Mouse (Mus musculus) myocyte (in vitro differentiated cells): Measurements from ENCODE around the gene Ptpn1. TPM values are rescaled to one million over a fixed set of nuclear protein-coding genes. Genes with fewer than 3 reads are reported as not detected.

Experiments
- H3K27me3 ChIP-seq: one replicate; pipeline ENCODE4 v1.6.1; 2011; ENCODE audit not compliant: control insufficient read depth, insufficient read depth, insufficient read length
- H3K36me3 ChIP-seq: one replicate; pipeline ENCODE4 v1.6.1; 2011; ENCODE audit not compliant: control insufficient read depth, insufficient read depth
- H3K4me2 ChIP-seq: one replicate; pipeline ENCODE4 v1.6.1; 2011; ENCODE audit warnings: low read depth, control low read depth
- H3K4me3 ChIP-seq: one replicate; pipeline ENCODE4 v1.5.1; 2011; ENCODE audit warnings: mild to moderate bottlenecking, control low read depth, moderate library complexity
- H3K79me2 ChIP-seq: one replicate; pipeline ENCODE4 v1.6.1; 2011; ENCODE audit not compliant: control insufficient read depth, insufficient read depth
- H3ac ChIP-seq: one replicate; pipeline ENCODE4 v1.6.1; 2011; ENCODE audit not compliant: control insufficient read depth, insufficient read length
- CEBPB ChIP-seq: IDR thresholded peaks from 2 replicates; pipeline ENCODE4 v1.6.1; 2011; ENCODE audit warnings: mild to moderate bottlenecking, moderate library complexity; ENCODE audit not compliant: poor library complexity, insufficient read depth, severe bottlenecking
- E2F4 ChIP-seq: IDR thresholded peaks from one replicate; pipeline ENCODE4 v1.6.1; 2011; ENCODE audit warnings: mild to moderate bottlenecking, control low read depth, moderate library complexity; ENCODE audit not compliant: insufficient read depth
- MAX ChIP-seq: IDR thresholded peaks from one replicate; pipeline ENCODE4 v1.6.1; 2011; ENCODE audit warnings: low read depth, mild to moderate bottlenecking, control low read depth
- MYOD1 ChIP-seq, 3 experiments: IDR thresholded peaks; one replicate each; pipeline ENCODE4 v1.6.1; 2011; ENCODE audit warnings: control low read depth in 2 of 3, low read depth in 2 of 3, mild to moderate bottlenecking in 2 of 3, moderate library complexity in 1 of 3; ENCODE audit not compliant: insufficient read length in 2 of 3, control insufficient read depth in 1 of 3
- MYOG ChIP-seq, 3 experiments: IDR thresholded peaks; one replicate each; pipeline ENCODE4 v1.6.1; 2011; ENCODE audit warnings: control low read depth in 2 of 3, low read depth in 2 of 3, mild to moderate bottlenecking in 2 of 3; ENCODE audit not compliant: insufficient read length in 2 of 3, control insufficient read depth in 1 of 3, insufficient read depth in 1 of 3
- POLR2A ChIP-seq: IDR thresholded peaks from one replicate; pipeline ENCODE4 v1.6.1; 2011; ENCODE audit warnings: low read depth, mild to moderate bottlenecking, control low read depth, moderate library complexity; ENCODE audit not compliant: insufficient read length
- POLR2AphosphoS2 ChIP-seq: IDR thresholded peaks from one replicate; pipeline ENCODE4 v1.6.1; 2011; ENCODE audit warnings: low read depth, control low read depth; ENCODE audit not compliant: insufficient read length
- REST ChIP-seq: IDR thresholded peaks from one replicate; pipeline ENCODE4 v1.6.1; 2011; ENCODE audit warnings: mild to moderate bottlenecking, control low read depth, moderate library complexity; ENCODE audit not compliant: insufficient read depth, insufficient read length
- SRF ChIP-seq: IDR thresholded peaks from one replicate; pipeline ENCODE4 v1.6.1; 2011; ENCODE audit warnings: low read depth; ENCODE audit not compliant: control insufficient read depth, insufficient read length
- TCF12 ChIP-seq: IDR thresholded peaks from one replicate; pipeline ENCODE4 v1.6.1; 2011; ENCODE audit warnings: mild to moderate bottlenecking, control low read depth; ENCODE audit not compliant: poor library complexity, insufficient read depth, severe bottlenecking
- TCF3 ChIP-seq: IDR thresholded peaks from one replicate; pipeline ENCODE4 v1.6.1; 2011; ENCODE audit warnings: low read depth, control low read depth; ENCODE audit not compliant: insufficient read length
- USF1 ChIP-seq: IDR thresholded peaks from one replicate; pipeline ENCODE4 v1.6.1; 2011; ENCODE audit warnings: low read depth, mild to moderate bottlenecking, control low read depth, moderate library complexity
- polyA plus RNA-seq: library from polyadenylated mRNA; unstranded; fragments of >200 nt; fragmentation: generic; extraction: Trizol; gene quantifications from one replicate; pipeline ENCODE4 v1.2.1, GENCODE M21; 2012; ENCODE audit warnings: missing spikeins

Gene Ptpn1
- polyA plus RNA-seq, 1 experiment: 45.0 TPM

- TF ChIP-seq MYOD1 (IDR thresholded peaks at IDR 0.05; ENCODE audit: control insufficient read depth in 1 of 3, insufficient read length in 2 of 3, low read depth in 2 of 3): no peak
- TF ChIP-seq SRF: no peak
- no peak for TF ChIP-seq POLR2AphosphoS2
- TF ChIP-seq CEBPB: no peak
- no peak for TF ChIP-seq TCF3
- TF ChIP-seq MAX: no peak
- TF ChIP-seq POLR2A: no peak
- no peak for TF ChIP-seq TCF12
- TF ChIP-seq REST: no peak
- TF ChIP-seq MYOG (IDR thresholded peaks at IDR 0.05; ENCODE audit: control insufficient read depth in 1 of 3, insufficient read depth in 1 of 3, insufficient read length in 2 of 3, low read depth in 2 of 3): no peak
- TF ChIP-seq USF1: no peak
- no peak for TF ChIP-seq E2F4
- peaks cover 7% of the 10 kb centered on the region for H3K36me3 ChIP-seq
These were observed 41.0 kb downstream of the Ptpn1 start for GRCm38 (mm10) chr2:167972809-167973208.

DNA sequence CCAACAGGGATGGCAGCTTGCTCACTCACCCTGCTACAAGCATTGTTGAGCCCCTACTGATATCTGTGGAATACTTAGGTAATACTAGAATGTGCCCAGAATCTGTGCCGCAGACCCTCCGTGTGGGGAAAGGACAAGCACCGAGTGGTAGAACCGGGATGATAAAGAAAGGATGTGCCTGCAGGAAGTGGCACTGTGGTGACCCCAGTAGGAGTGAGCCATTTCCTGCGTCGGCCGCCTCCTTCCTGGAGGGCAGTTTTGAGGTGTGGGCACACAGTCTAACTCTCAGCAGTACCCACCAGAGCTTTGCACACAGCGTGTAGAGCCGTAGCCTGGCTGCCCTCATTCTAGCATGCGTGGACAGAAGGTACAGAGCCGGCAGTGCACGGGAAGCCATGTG is 43.9 kb downstream of the Ptpn1 start:
- peaks cover 3% of the 10 kb centered on the region for H3K36me3 ChIP-seq
- TF ChIP-seq USF1 (no peak), CEBPB (no peak), MYOD1 (IDR thresholded peaks at IDR 0.05; ENCODE audit: control insufficient read depth in 1 of 3, insufficient read length in 2 of 3, low read depth in 2 of 3) (no peak), TCF3 (no peak), TCF12 (no peak), SRF (no peak), REST (no peak), MAX (no peak), POLR2AphosphoS2 (no peak), MYOG (IDR thresholded peaks at IDR 0.05; ENCODE audit: control insufficient read depth in 1 of 3, insufficient read depth in 1 of 3, insufficient read length in 2 of 3, low read depth in 2 of 3) (no peak), POLR2A (no peak), E2F4 (no peak)
- no peak overlapping the region for H3K4me3 ChIP-seq
- H3K79me2 ChIP-seq: no peaks in the 10 kb centered on the region
- H3K4me2 ChIP-seq: no peak overlapping the region
- no peaks in the 10 kb centered on the region for H3K27me3 ChIP-seq
- H3ac ChIP-seq: no peak overlapping the region

More at GRCm38 (mm10) chr2:167972809-167973208, 41.0 kb downstream of the Ptpn1 start:
- no peak overlapping the region for H3ac ChIP-seq
- no peaks in the 10 kb centered on the region for H3K27me3 ChIP-seq
- no peak overlapping the region for H3K4me3 ChIP-seq
- no peak overlapping the region for H3K4me2 ChIP-seq
- no peaks in the 10 kb centered on the region for H3K79me2 ChIP-seq

DNA sequence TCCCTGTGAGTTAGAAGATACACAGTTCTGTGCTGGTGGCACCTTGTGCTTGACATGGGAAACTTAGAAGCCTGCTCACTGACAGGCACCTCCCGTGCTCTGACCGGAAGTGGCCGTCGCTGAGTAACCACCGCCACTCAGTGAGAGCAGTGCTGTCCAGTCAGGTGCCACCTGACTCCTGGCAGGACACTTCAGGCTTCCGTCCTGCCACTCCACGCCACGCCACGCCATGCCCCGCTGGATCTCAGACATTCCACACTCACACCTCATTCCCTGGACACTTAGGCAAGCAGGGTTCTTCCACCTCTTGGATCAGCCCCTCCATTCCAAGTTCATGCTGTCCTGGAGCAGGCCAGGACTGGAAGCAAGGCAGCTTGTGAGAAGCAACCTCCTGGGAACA is 46.4 kb downstream of the Ptpn1 start:
- Histone ChIP-seq H3K27me3 (no peaks in the 10 kb centered on the region), H3K79me2 (no peaks in the 10 kb centered on the region), H3K4me3 (no peak overlapping the region), H3K4me2 (no peak overlapping the region), H3ac (no peak overlapping the region), H3K36me3 (peaks cover 3% of the 10 kb centered on the region)
- TF ChIP-seq POLR2AphosphoS2 (peak; percentile 33), SRF (no peak)

GRCm38 (mm10) chr2:167980391-167980790 is 48.5 kb downstream of the Ptpn1 start:
- H3K4me2 ChIP-seq: no peak overlapping the region
- H3K27me3 ChIP-seq: no peaks in the 10 kb centered on the region
- H3K4me3 ChIP-seq: no peak overlapping the region
- no peaks in the 10 kb centered on the region for H3K79me2 ChIP-seq
- H3ac ChIP-seq: no peak overlapping the region
- TF ChIP-seq REST: no peak
- peak; percentile 67 for TF ChIP-seq POLR2AphosphoS2
- H3K36me3 ChIP-seq: no peaks in the 10 kb centered on the region

- Histone ChIP-seq H3K27me3 (no peaks in the 10 kb centered on the region), H3K36me3 (no peaks in the 10 kb centered on the region), H3K4me3 (no peak overlapping the region), H3ac (no peak overlapping the region), H3K79me2 (no peaks in the 10 kb centered on the region), H3K4me2 (no peak overlapping the region)
- TF ChIP-seq E2F4: no peak
- no peak for TF ChIP-seq USF1
- no peak for TF ChIP-seq POLR2AphosphoS2
- no peak for TF ChIP-seq MYOG (IDR thresholded peaks at IDR 0.05; ENCODE audit: control insufficient read depth in 1 of 3, insufficient read depth in 1 of 3, insufficient read length in 2 of 3, low read depth in 2 of 3)
- no peak for TF ChIP-seq MYOD1 (IDR thresholded peaks at IDR 0.05; ENCODE audit: control insufficient read depth in 1 of 3, insufficient read length in 2 of 3, low read depth in 2 of 3)
- TF ChIP-seq POLR2A: no peak
- no peak for TF ChIP-seq SRF
- no peak for TF ChIP-seq REST
- TF ChIP-seq CEBPB: no peak
- TF ChIP-seq TCF12: no peak
These were observed 50.8 kb downstream of the Ptpn1 start for GRCm38 (mm10) chr2:167982646-167983045.
